Mouse (Mus musculus) CH12.LX (cell line): ENCODE measurements around the gene Ush1g.

ENCODE experiments used
- CHD2 ChIP-seq: IDR thresholded peaks from 2 replicates; pipeline ENCODE4 v1.6.1; 2011; ENCODE audit warnings: low read length, improper control_type of control experiment
- CTCF ChIP-seq, 2 experiments: IDR thresholded peaks in 1 of 2; conservative IDR thresholded peaks in 1 of 2; 2 replicates each; pipeline ENCODE4 v1.5.1; 2011 to 2012; ENCODE audit warnings: low read depth in 2 of 2, low read length in 2 of 2, improper control_type of control experiment in 1 of 2, inconsistent platforms in 1 of 2, mild to moderate bottlenecking in 1 of 2, moderate library complexity in 1 of 2
- E2F4 ChIP-seq: IDR thresholded peaks from 2 replicates; pipeline ENCODE4 v1.6.1; 2011; ENCODE audit warnings: low read depth, low read length, improper control_type of control experiment; ENCODE audit not compliant: insufficient replicate concordance
- ELF1 ChIP-seq: IDR thresholded peaks from 2 replicates; pipeline ENCODE4 v1.6.1; 2014; ENCODE audit warnings: low read depth, mild to moderate bottlenecking, inconsistent platforms, low read length, improper control_type of control experiment
- EP300 ChIP-seq: IDR thresholded peaks from 2 replicates; pipeline ENCODE4 v1.6.1; 2011; ENCODE audit warnings: low read length, improper control_type of control experiment
- HCFC1 ChIP-seq: IDR thresholded peaks from 2 replicates; pipeline ENCODE4 v1.6.1; 2012; ENCODE audit warnings: low read depth, mild to moderate bottlenecking, inconsistent platforms, low read length, improper control_type of control experiment
- MAX ChIP-seq: IDR thresholded peaks from 2 replicates; pipeline ENCODE4 v1.6.1; 2011; ENCODE audit warnings: low read length, improper control_type of control experiment
- POLR2A ChIP-seq: IDR thresholded peaks from 2 replicates; pipeline ENCODE4 v1.6.1; 2011; ENCODE audit warnings: low read depth, mild to moderate bottlenecking, improper control_type of control experiment, low read length
- UBTF ChIP-seq: IDR thresholded peaks from 2 replicates; pipeline ENCODE4 v1.6.1; 2012; ENCODE audit warnings: low read depth, mild to moderate bottlenecking, inconsistent platforms, low read length, improper control_type of control experiment, moderate library complexity
- USF1 ChIP-seq: IDR thresholded peaks from 2 replicates; pipeline ENCODE4 v1.6.1; 2014; ENCODE audit warnings: low read depth, mild to moderate bottlenecking, inconsistent platforms, low read length, improper control_type of control experiment
- ZC3H11A ChIP-seq: IDR thresholded peaks from 2 replicates; pipeline ENCODE4 v1.6.1; 2012; ENCODE audit warnings: low read depth, mild to moderate bottlenecking, inconsistent platforms, low read length, improper control_type of control experiment
- ZKSCAN1 ChIP-seq: IDR thresholded peaks from 2 replicates; pipeline ENCODE4 v1.6.1; 2012; ENCODE audit warnings: low read depth, inconsistent platforms, low read length, improper control_type of control experiment, borderline replicate concordance
- ZNF384 ChIP-seq: IDR thresholded peaks from 2 replicates; pipeline ENCODE4 v1.6.1; 2012; ENCODE audit warnings: low read depth, low read length, improper control_type of control experiment, inconsistent platforms

- TF ChIP-seq CTCF (conservative IDR thresholded peaks at IDR 0.05 in 1 of 2, IDR thresholded peaks at IDR 0.05 in 1 of 2; ENCODE audit: low read depth in 2 of 2, low read length in 2 of 2) = no peak
- no peak for TF ChIP-seq EP300
- no peak for TF ChIP-seq ELF1
- no peak for TF ChIP-seq ZKSCAN1
- TF ChIP-seq MAX = no peak
- no peak for TF ChIP-seq CHD2
- no peak for TF ChIP-seq ZC3H11A
- no peak for TF ChIP-seq E2F4
- no peak for TF ChIP-seq POLR2A
- TF ChIP-seq UBTF = no peak
- TF ChIP-seq HCFC1 = no peak
- no peak for TF ChIP-seq ZNF384
- TF ChIP-seq USF1 = no peak
Measured at GRCm38 (mm10) chr11:115366706-115367394, 45.0 kb upstream of the Ush1g start.
